Mouse (Mus musculus): ENCODE data around the gene Ddx43. TPM values are rescaled to one million over a fixed set of nuclear protein-coding genes. Genes with fewer than 3 reads are reported as not detected.

The Ddx43 gene
- polyA plus RNA-seq, 1 experiment, result 4.9 TPM

GRCm38 (mm10) chr9:78428185-78428584 lies 32.6 kb downstream of the Ddx43 start:
- Histone ChIP-seq H3K9ac (ENCODE audit: low read depth, poor library complexity, severe bottlenecking) (no peak overlapping the region), H3K36me3 (ENCODE audit: control insufficient read depth, insufficient read depth, low read length, poor library complexity, severe bottlenecking) (no peaks in the 10 kb centered on the region), H3K4me3 (ENCODE audit: low read depth, low read length) (no peak overlapping the region), H3K9me3 (replicated peaks; ENCODE audit: control insufficient read depth, insufficient read depth, low read length, poor library complexity, severe bottlenecking) (no peaks in the 10 kb centered on the region), H3K4me1 (ENCODE audit: control insufficient read depth, insufficient read depth, low read length) (no peaks in the 10 kb centered on the region), H3K27ac (ENCODE audit: insufficient read depth, low read length) (no peak overlapping the region), H3K27me3 (ENCODE audit: control insufficient read depth, insufficient read depth, low read length, poor library complexity, severe bottlenecking) (no peaks in the 10 kb centered on the region)
- no peak for TF ChIP-seq POLR2A (IDR thresholded peaks at IDR 0.05; ENCODE audit: insufficient read depth, low read length)
- no peak for TF ChIP-seq CTCF (IDR thresholded peaks at IDR 0.05; ENCODE audit: low read depth, low read length)
- TF ChIP-seq EP300 (IDR thresholded peaks at IDR 0.05; ENCODE audit: insufficient read depth, low read depth, low read length), result no peak

GRCm38 (mm10) chr9:78428870-78429432 lies 33.4 kb downstream of the Ddx43 start:
- Histone ChIP-seq H3K9ac (ENCODE audit: low read depth, poor library complexity, severe bottlenecking) (no peak overlapping the region), H3K9me3 (replicated peaks; ENCODE audit: control insufficient read depth, insufficient read depth, low read length, poor library complexity, severe bottlenecking) (no peaks in the 10 kb centered on the region), H3K4me1 (ENCODE audit: control insufficient read depth, insufficient read depth, low read length) (no peaks in the 10 kb centered on the region), H3K27ac (ENCODE audit: insufficient read depth, low read length) (no peak overlapping the region), H3K36me3 (ENCODE audit: control insufficient read depth, insufficient read depth, low read length, poor library complexity, severe bottlenecking) (no peaks in the 10 kb centered on the region), H3K27me3 (ENCODE audit: control insufficient read depth, insufficient read depth, low read length, poor library complexity, severe bottlenecking) (no peaks in the 10 kb centered on the region), H3K4me3 (ENCODE audit: low read depth, low read length) (no peak overlapping the region)
- TF ChIP-seq EP300 (IDR thresholded peaks at IDR 0.05; ENCODE audit: insufficient read depth, low read depth, low read length) (no peak), POLR2A (IDR thresholded peaks at IDR 0.05; ENCODE audit: insufficient read depth, low read length) (no peak), CTCF (IDR thresholded peaks at IDR 0.05; ENCODE audit: low read depth, low read length) (no peak)

GRCm38 (mm10) chr9:78429551-78429950 lies 34.0 kb downstream of the Ddx43 start:
- H3K27me3 ChIP-seq (ENCODE audit: control insufficient read depth, insufficient read depth, low read length, poor library complexity, severe bottlenecking), result no peaks in the 10 kb centered on the region
- no peak overlapping the region for H3K27ac ChIP-seq (ENCODE audit: insufficient read depth, low read length)
- H3K4me3 ChIP-seq (ENCODE audit: low read depth, low read length), result no peak overlapping the region
- no peaks in the 10 kb centered on the region for H3K9me3 ChIP-seq (replicated peaks; ENCODE audit: control insufficient read depth, insufficient read depth, low read length, poor library complexity, severe bottlenecking)
- TF ChIP-seq CTCF (IDR thresholded peaks at IDR 0.05; ENCODE audit: low read depth, low read length), result no peak
- no peak for TF ChIP-seq EP300 (IDR thresholded peaks at IDR 0.05; ENCODE audit: insufficient read depth, low read depth, low read length)
- no peak for TF ChIP-seq POLR2A (IDR thresholded peaks at IDR 0.05; ENCODE audit: insufficient read depth, low read length)
- no peaks in the 10 kb centered on the region for H3K4me1 ChIP-seq (ENCODE audit: control insufficient read depth, insufficient read depth, low read length)
- no peaks in the 10 kb centered on the region for H3K36me3 ChIP-seq (ENCODE audit: control insufficient read depth, insufficient read depth, low read length, poor library complexity, severe bottlenecking)
- H3K9ac ChIP-seq (ENCODE audit: low read depth, poor library complexity, severe bottlenecking), result no peak overlapping the region

- TF ChIP-seq EP300 (IDR thresholded peaks at IDR 0.05; ENCODE audit: insufficient read depth, low read depth, low read length) (no peak), POLR2A (IDR thresholded peaks at IDR 0.05; ENCODE audit: insufficient read depth, low read length) (no peak), CTCF (IDR thresholded peaks at IDR 0.05; ENCODE audit: low read depth, low read length) (no peak)
- Histone ChIP-seq H3K27ac (ENCODE audit: insufficient read depth, low read length) (no peak overlapping the region), H3K4me3 (ENCODE audit: low read depth, low read length) (no peak overlapping the region), H3K4me1 (ENCODE audit: control insufficient read depth, insufficient read depth, low read length) (no peaks in the 10 kb centered on the region), H3K9me3 (replicated peaks; ENCODE audit: control insufficient read depth, insufficient read depth, low read length, poor library complexity, severe bottlenecking) (no peaks in the 10 kb centered on the region), H3K9ac (ENCODE audit: low read depth, poor library complexity, severe bottlenecking) (no peak overlapping the region), H3K36me3 (ENCODE audit: control insufficient read depth, insufficient read depth, low read length, poor library complexity, severe bottlenecking) (no peaks in the 10 kb centered on the region), H3K27me3 (ENCODE audit: control insufficient read depth, insufficient read depth, low read length, poor library complexity, severe bottlenecking) (no peaks in the 10 kb centered on the region)
Observed at GRCm38 (mm10) chr9:78430486-78430885, 34.9 kb downstream of the Ddx43 start.

GRCm38 (mm10) chr9:78432471-78432870 lies 36.9 kb downstream of the Ddx43 start:
- no peaks in the 10 kb centered on the region for H3K36me3 ChIP-seq (ENCODE audit: control insufficient read depth, insufficient read depth, low read length, poor library complexity, severe bottlenecking)
- H3K4me1 ChIP-seq (ENCODE audit: control insufficient read depth, insufficient read depth, low read length), result no peaks in the 10 kb centered on the region
- no peaks in the 10 kb centered on the region for H3K9me3 ChIP-seq (replicated peaks; ENCODE audit: control insufficient read depth, insufficient read depth, low read length, poor library complexity, severe bottlenecking)
- H3K27me3 ChIP-seq (ENCODE audit: control insufficient read depth, insufficient read depth, low read length, poor library complexity, severe bottlenecking), result no peaks in the 10 kb centered on the region
- H3K4me3 ChIP-seq (ENCODE audit: low read depth, low read length), result no peak overlapping the region
- H3K27ac ChIP-seq (ENCODE audit: insufficient read depth, low read length), result no peak overlapping the region
- no peak overlapping the region for H3K9ac ChIP-seq (ENCODE audit: low read depth, poor library complexity, severe bottlenecking)
- TF ChIP-seq CTCF (IDR thresholded peaks at IDR 0.05; ENCODE audit: low read depth, low read length) (peak; percentile 19), POLR2A (IDR thresholded peaks at IDR 0.05; ENCODE audit: insufficient read depth, low read length) (no peak)

GRCm38 (mm10) chr9:78439426-78439825 lies 43.8 kb downstream of the Ddx43 start:
- Histone ChIP-seq H3K9ac (ENCODE audit: low read depth, poor library complexity, severe bottlenecking) (no peak overlapping the region), H3K36me3 (ENCODE audit: control insufficient read depth, insufficient read depth, low read length, poor library complexity, severe bottlenecking) (no peaks in the 10 kb centered on the region), H3K27me3 (ENCODE audit: control insufficient read depth, insufficient read depth, low read length, poor library complexity, severe bottlenecking) (peaks cover 16% of the 10 kb centered on the region), H3K4me1 (ENCODE audit: control insufficient read depth, insufficient read depth, low read length) (no peaks in the 10 kb centered on the region), H3K27ac (ENCODE audit: insufficient read depth, low read length) (no peak overlapping the region), H3K4me3 (ENCODE audit: low read depth, low read length) (no peak overlapping the region), H3K9me3 (replicated peaks; ENCODE audit: control insufficient read depth, insufficient read depth, low read length, poor library complexity, severe bottlenecking) (no peaks in the 10 kb centered on the region)
- TF ChIP-seq CTCF (IDR thresholded peaks at IDR 0.05; ENCODE audit: low read depth, low read length), result no peak
- no peak for TF ChIP-seq EP300 (IDR thresholded peaks at IDR 0.05; ENCODE audit: insufficient read depth, low read depth, low read length)
- TF ChIP-seq POLR2A (IDR thresholded peaks at IDR 0.05; ENCODE audit: insufficient read depth, low read length), result no peak
